Mouse (Mus musculus) embryonic facial prominence, embryonic 15.5 days (tissue): ENCODE measurements around the gene Pigk. TPM values are rescaled to one million over a fixed set of nuclear protein-coding genes. Genes with fewer than 3 reads are reported as not detected.

ENCODE experiments used
- ATAC-seq: fragments of 200-750 bp; cut with Nextera tagmentation; 2 replicates; pipeline ENCODE4 v1.8.0; 2017; ENCODE audit warnings: low read depth, moderate TSS enrichment; ENCODE audit not compliant: insufficient number of reproducible peaks, low FRiP score, low TSS enrichment
- H3K27ac ChIP-seq: fragments of 300-500 bp; sonication (generic); replicated peaks from 2 replicates; pipeline ENCODE4 v1.5.1; 2015; ENCODE audit warnings: mild to moderate bottlenecking, inconsistent platforms
- H3K27me3 ChIP-seq: fragments of 300-500 bp; sonication (generic); 2 replicates; pipeline ENCODE4 v1.6.1; 2015; ENCODE audit warnings: inconsistent platforms
- H3K36me3 ChIP-seq: fragments of 300-500 bp; sonication (generic); 2 replicates; pipeline ENCODE4 v1.6.1; 2015; ENCODE audit warnings: mild to moderate bottlenecking, inconsistent platforms
- H3K4me1 ChIP-seq: fragments of 300-500 bp; sonication (generic); 2 replicates; pipeline ENCODE4 v1.6.1; 2015; ENCODE audit warnings: inconsistent platforms
- H3K4me2 ChIP-seq: fragments of 300-500 bp; sonication (generic); replicated peaks from 2 replicates; pipeline ENCODE4 v1.6.1; 2015; ENCODE audit warnings: mild to moderate bottlenecking, inconsistent platforms
- H3K4me3 ChIP-seq: fragments of 300-500 bp; sonication (generic); replicated peaks from 2 replicates; pipeline ENCODE4 v1.5.1; 2015; ENCODE audit warnings: mild to moderate bottlenecking, inconsistent platforms
- H3K9ac ChIP-seq: fragments of 300-500 bp; sonication (generic); 2 replicates; pipeline ENCODE4 v1.6.1; 2015; ENCODE audit warnings: inconsistent platforms
- H3K9me3 ChIP-seq: fragments of 300-500 bp; sonication (generic); replicated peaks from 2 replicates; pipeline ENCODE4 v1.6.1; 2016; ENCODE audit warnings: inconsistent platforms
- WGBS: fragments of 180-500 bp; shearing (Covaris S2); methylation state at CpG from one replicate; pipeline ENCODE4 v1.1.7; 2015; 5-methylcytosine and 5-hydroxymethylcytosine counted together
- polyA plus RNA-seq: library from polyadenylated mRNA; unstranded; fragments of >200 nt; fragmentation: Nextera tagmentation; extraction: Ambion mirVana; gene quantifications from 2 replicates; pipeline ENCODE4 v1.2.1, GENCODE M21; 2015

Pigk gene
- polyA plus RNA-seq, 1 experiment from 2014 or later, result 41.9 TPM

DNA sequence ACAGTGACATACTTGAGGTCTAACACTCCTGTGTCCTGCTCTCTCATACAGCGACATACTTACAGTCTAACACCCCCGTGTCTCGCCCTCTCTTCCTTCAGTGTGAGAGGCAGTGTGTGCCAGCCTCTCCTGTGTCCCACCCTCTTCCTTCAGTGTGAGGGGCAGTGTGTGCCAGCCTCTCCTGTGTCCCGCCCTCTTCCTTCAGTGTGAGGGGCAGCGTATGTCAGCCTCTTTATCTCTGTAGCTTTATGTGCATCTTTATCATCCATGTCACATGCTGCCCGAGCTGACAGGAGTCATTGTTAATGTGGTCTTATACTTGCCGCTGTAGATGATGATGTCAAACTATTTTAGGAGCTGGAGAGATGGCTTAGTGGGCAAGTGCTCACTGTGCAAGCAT, 41.6 kb downstream of the Pigk start:
- Histone ChIP-seq H3K4me1 (peaks cover 24% of the 10 kb centered on the region), H3K36me3 (no peaks in the 10 kb centered on the region), H3K4me2 (no peak overlapping the region), H3K27ac (no peak overlapping the region), H3K4me3 (no peak overlapping the region), H3K9ac (no peak overlapping the region), H3K27me3 (no peaks in the 10 kb centered on the region), H3K9me3 (no peaks in the 10 kb centered on the region)
- WGBS, result 91% methylated on average over 7 of the region's 7 CpGs
- ATAC-seq, result no peak

- Histone ChIP-seq H3K4me3 (no peak overlapping the region), H3K4me2 (no peak overlapping the region), H3K4me1 (peaks cover 24% of the 10 kb centered on the region), H3K36me3 (no peaks in the 10 kb centered on the region), H3K27ac (no peak overlapping the region), H3K9ac (no peak overlapping the region), H3K27me3 (no peaks in the 10 kb centered on the region), H3K9me3 (no peaks in the 10 kb centered on the region)
- WGBS, result 50% methylated on average over 2 of the region's 2 CpGs
- no peak for ATAC-seq
Observed at GRCm38 (mm10) chr3:152756896-152757295, 43.0 kb downstream of the Pigk start.

- Histone ChIP-seq H3K9ac (no peak overlapping the region), H3K27ac (no peak overlapping the region), H3K27me3 (no peaks in the 10 kb centered on the region), H3K4me1 (peaks cover 24% of the 10 kb centered on the region), H3K4me3 (no peak overlapping the region), H3K4me2 (no peak overlapping the region), H3K9me3 (no peaks in the 10 kb centered on the region), H3K36me3 (no peaks in the 10 kb centered on the region)
- ATAC-seq, result no peak
- 63% methylated on average over 12 of the region's 12 CpGs for WGBS
Observed at GRCm38 (mm10) chr3:152757464-152758393, 43.8 kb downstream of the Pigk start.

- H3K4me3 ChIP-seq, result no peak overlapping the region
- no peaks in the 10 kb centered on the region for H3K36me3 ChIP-seq
- ATAC-seq, result peak; percentile 56; the same call in 1 of the 2 replicates
- no peak overlapping the region for H3K27ac ChIP-seq
- no peak overlapping the region for H3K9ac ChIP-seq
- H3K9me3 ChIP-seq, result no peaks in the 10 kb centered on the region
- WGBS, result 43% methylated on average over 15 of the region's 15 CpGs
- H3K4me1 ChIP-seq, result peaks cover 31% of the 10 kb centered on the region
- no peaks in the 10 kb centered on the region for H3K27me3 ChIP-seq
- H3K4me2 ChIP-seq, result no peak overlapping the region
Observed at GRCm38 (mm10) chr3:152758500-152759032, 44.7 kb downstream of the Pigk start.

DNA sequence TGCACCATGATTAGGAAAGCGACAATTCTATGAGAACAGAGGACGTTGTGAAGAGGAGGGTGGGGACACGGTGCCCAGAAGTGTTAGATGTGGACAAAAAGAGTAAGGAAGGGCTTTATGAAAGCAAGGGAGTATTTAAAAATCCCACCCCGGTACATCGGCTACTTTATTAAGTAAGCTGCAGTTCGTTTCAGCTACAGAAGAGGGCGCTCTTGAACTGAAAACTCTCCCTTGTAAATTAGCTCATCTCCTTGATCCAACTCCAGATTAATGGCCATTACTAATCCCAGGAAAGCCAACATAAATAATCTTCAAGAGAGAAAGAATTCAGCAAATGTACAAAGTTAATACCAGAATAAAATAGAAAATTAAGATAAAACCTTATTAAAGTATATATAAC, 47.2 kb downstream of the Pigk start:
- Histone ChIP-seq H3K9ac (no peak overlapping the region), H3K27me3 (no peaks in the 10 kb centered on the region), H3K4me3 (no peak overlapping the region), H3K4me1 (peaks cover 33% of the 10 kb centered on the region), H3K4me2 (no peak overlapping the region), H3K36me3 (no peaks in the 10 kb centered on the region), H3K9me3 (no peaks in the 10 kb centered on the region), H3K27ac (no peak overlapping the region)
- WGBS, result 21% methylated on average over 7 of the region's 7 CpGs
- no peak for ATAC-seq

GRCm38 (mm10) chr3:152761661-152762060, 47.8 kb downstream of the Pigk start:
- Histone ChIP-seq H3K4me1 (peaks cover 33% of the 10 kb centered on the region), H3K4me3 (no peak overlapping the region), H3K9ac (no peak overlapping the region), H3K36me3 (no peaks in the 10 kb centered on the region), H3K27ac (no peak overlapping the region), H3K27me3 (no peaks in the 10 kb centered on the region), H3K9me3 (no peaks in the 10 kb centered on the region), H3K4me2 (no peak overlapping the region)
- no peak for ATAC-seq
- 83% methylated on average over 8 of the region's 8 CpGs for WGBS

DNA sequence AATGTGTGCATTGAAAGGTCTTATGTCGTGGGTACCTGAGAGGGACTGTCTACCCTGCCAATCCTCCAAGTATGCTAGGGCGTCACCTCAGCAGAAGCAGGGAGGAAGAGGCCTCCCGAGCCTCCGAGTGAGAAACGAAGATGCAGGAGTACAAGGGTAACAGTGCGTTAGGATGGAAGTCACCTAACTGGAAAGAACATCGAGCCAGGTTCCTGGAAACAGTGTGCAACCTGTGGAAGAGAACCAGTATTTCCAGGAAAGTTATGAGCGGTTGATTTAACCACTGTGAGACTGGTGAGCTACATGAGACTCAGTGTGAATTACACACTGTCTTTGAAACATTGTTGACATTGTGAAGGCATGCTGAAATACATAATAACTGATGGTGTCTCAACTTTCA, 48.4 kb downstream of the Pigk start:
- 84% methylated on average over 8 of the region's 8 CpGs for WGBS
- H3K27ac ChIP-seq, result no peak overlapping the region
- H3K4me3 ChIP-seq, result no peak overlapping the region
- no peaks in the 10 kb centered on the region for H3K9me3 ChIP-seq
- peaks cover 30% of the 10 kb centered on the region for H3K4me1 ChIP-seq
- no peak overlapping the region for H3K9ac ChIP-seq
- no peaks in the 10 kb centered on the region for H3K27me3 ChIP-seq
- no peaks in the 10 kb centered on the region for H3K36me3 ChIP-seq
- ATAC-seq, result no peak
- no peak overlapping the region for H3K4me2 ChIP-seq

- no peaks in the 10 kb centered on the region for H3K36me3 ChIP-seq
- H3K4me1 ChIP-seq, result peaks cover 23% of the 10 kb centered on the region
- no peak for ATAC-seq
- H3K9me3 ChIP-seq, result no peaks in the 10 kb centered on the region
- H3K27me3 ChIP-seq, result no peaks in the 10 kb centered on the region
- no peak overlapping the region for H3K9ac ChIP-seq
- peak overlapping the region; percentile 42 for H3K4me2 ChIP-seq
- H3K27ac ChIP-seq, result no peak overlapping the region
- WGBS, result 43% methylated on average over 26 of the region's 26 CpGs
- peak overlapping the region; percentile 28 for H3K4me3 ChIP-seq
Observed at GRCm38 (mm10) chr3:152763139-152763882, 49.4 kb downstream of the Pigk start.

- Histone ChIP-seq H3K27ac (no peak overlapping the region), H3K4me3 (no peak overlapping the region)
Observed at GRCm38 (mm10) chr3:152764516-152765312, 50.8 kb downstream of the Pigk start.

GRCm38 (mm10) chr3:152767485-152767884, 53.6 kb downstream of the Pigk start:
- no peak for ATAC-seq
- Histone ChIP-seq H3K36me3 (no peaks in the 10 kb centered on the region), H3K4me1 (peaks cover 9% of the 10 kb centered on the region), H3K4me3 (no peak overlapping the region), H3K27ac (no peak overlapping the region), H3K9me3 (no peaks in the 10 kb centered on the region), H3K4me2 (no peak overlapping the region), H3K9ac (no peak overlapping the region), H3K27me3 (no peaks in the 10 kb centered on the region)
- WGBS, result 54% methylated on average over 11 of the region's 11 CpGs

More at GRCm38 (mm10) chr3:152764516-152765312, 50.8 kb downstream of the Pigk start:
- H3K27me3 ChIP-seq, result no peaks in the 10 kb centered on the region
- ATAC-seq, result no peak
- no peak overlapping the region for H3K4me2 ChIP-seq
- no peak overlapping the region for H3K9ac ChIP-seq
- WGBS, result 63% methylated on average over 8 of the region's 8 CpGs
- H3K9me3 ChIP-seq, result no peaks in the 10 kb centered on the region
- peaks cover 11% of the 10 kb centered on the region for H3K4me1 ChIP-seq
- no peaks in the 10 kb centered on the region for H3K36me3 ChIP-seq

GRCm38 (mm10) chr3:152770056-152770455, 56.2 kb downstream of the Pigk start:
- no peak overlapping the region for H3K27ac ChIP-seq
- H3K9ac ChIP-seq, result no peak overlapping the region
- peak; percentile 51; the same call in 1 of the 2 replicates for ATAC-seq
- 35% methylated on average over 6 of the region's 6 CpGs for WGBS
- no peaks in the 10 kb centered on the region for H3K9me3 ChIP-seq
- H3K4me2 ChIP-seq, result no peak overlapping the region
- no peaks in the 10 kb centered on the region for H3K36me3 ChIP-seq
- no peak overlapping the region for H3K4me3 ChIP-seq
- no peaks in the 10 kb centered on the region for H3K4me1 ChIP-seq
- no peaks in the 10 kb centered on the region for H3K27me3 ChIP-seq
